Mouse (Mus musculus) gastrocnemius, postnatal 36 days (tissue): Measurements from ENCODE around the gene Hsp90aa1. TPM values are rescaled to one million over a fixed set of nuclear protein-coding genes. Genes with fewer than 3 reads are reported as not detected.
"Not testable (repeated sequence)": the region's sequence is repeated elsewhere in the genome, so short reads cannot be mapped to it uniquely, and the experiment has no call there.

Experiments used
- DNase-seq, 2 experiments: peaks; one replicate each; pipeline ENCODE4 v3.0.0; 2022
- intact Hi-C: fragments of 180-260 bp; cut with DNase I; formaldehyde crosslinking; loops from one replicate; pipeline ENCODE4 v1.15.1; 2025
- long read RNA-seq, 2 experiments: library from polyadenylated mRNA; stranded (forward); transcript quantifications; one replicate each; pipeline ENCODE4 v2.0.0; 2021
- total RNA-seq, 2 experiments: library from RNA; stranded (reverse); gene quantifications; 2 replicates each; pipeline ENCODE4 v1.2.3; 2021

Gene Hsp90aa1
- 10 to 100 TPM; 38.6 to 52.2 TPM for total RNA-seq
- long read RNA-seq, experiment 1, transcript Hsp90aa1-202 (11 exons, 3,281 nt), result major isoform, 7 of 12 reads
- long read RNA-seq, experiment 1, partial matches to known transcripts, result 4 of 12 reads
- long read RNA-seq, experiment 1, other reads (novel, unspliced or antisense), result 1 of 12 reads
- long read RNA-seq, experiment 2, transcript Hsp90aa1-202 (11 exons, 3,281 nt), result major isoform, 8 of 13 reads
- long read RNA-seq, experiment 2, partial matches to known transcripts, result 5 of 13 reads
- long read RNA-seq, experiment 2, other reads (novel, unspliced or antisense), result 0 of 13 reads

- intact Hi-C loops, result loop anchor here (2.0 to 5.0 kb wide), 3 partner anchors 104 to 280 kb away; no protein-coding TSS in a partner anchor
- no peak for DNase-seq
Observed at GRCm38 (mm10) chr12:110702556-110702955, at the start of gene Hsp90aa1. Gene Hsp90aa1, minus strand, starts transcription at chr12:110702728.

- intact Hi-C loops, result no loop called here
- DNase-seq, result no peak
Observed at GRCm38 (mm10) chr12:110750770-110751439, 48.4 kb upstream of the Hsp90aa1 start.

GRCm38 (mm10) chr12:110738158-110738921 is 35.8 kb upstream of the Hsp90aa1 start:
- intact Hi-C loops, result loop anchor here (5.0 kb wide), 2 partner anchors 69 to 104 kb away; partner anchors contain the start of gene Mok
- DNase-seq, result peak in 1 of 2 experiments; percentile 10

GRCm38 (mm10) chr12:110737170-110738157 is 34.9 kb upstream of the Hsp90aa1 start, which contains the start of gene Wdr20:
Gene Wdr20, plus strand, starts transcription at chr12:110737944.
- intact Hi-C loops, result loop anchor here (5.0 kb wide), 2 partner anchors 70 to 105 kb away; partner anchors contain the start of gene Mok
- peak; percentile 97 to 99 for DNase-seq

- no peak for DNase-seq
- intact Hi-C loops, result loop anchor here (5.0 kb wide), 2 partner anchors 71 to 106 kb away; partner anchors contain the start of gene Mok
Observed at GRCm38 (mm10) chr12:110736641-110737040, 34.1 kb upstream of the Hsp90aa1 start.

GRCm38 (mm10) chr12:110733254-110733653 is 30.7 kb upstream of the Hsp90aa1 start:
- not testable (repeated sequence) for DNase-seq

GRCm38 (mm10) chr12:110726428-110726827 is 23.9 kb upstream of the Hsp90aa1 start:
- no peak for DNase-seq
- intact Hi-C loops, result loop anchor here (5.0 kb wide), 1 partner anchor 71 kb away; no protein-coding TSS in a partner anchor

More at GRCm38 (mm10) chr12:110733254-110733653, 30.7 kb upstream of the Hsp90aa1 start:
- intact Hi-C loops, result not testable (repeated sequence)

- intact Hi-C loops, result loop anchor here (5.0 kb wide), 1 partner anchor 72 kb away; no protein-coding TSS in a partner anchor
- DNase-seq, result no peak
Observed at GRCm38 (mm10) chr12:110725489-110725888, 23.0 kb upstream of the Hsp90aa1 start.

GRCm38 (mm10) chr12:110725051-110725450 is 22.5 kb upstream of the Hsp90aa1 start:
- intact Hi-C loops, result loop anchor here (5.0 kb wide), 1 partner anchor 72 kb away; no protein-coding TSS in a partner anchor
- DNase-seq, result no peak

- DNase-seq, result no peak
- intact Hi-C loops, result no loop called here
Observed at GRCm38 (mm10) chr12:110716004-110716403, 13.5 kb upstream of the Hsp90aa1 start.

GRCm38 (mm10) chr12:110714215-110714614 is 11.7 kb upstream of the Hsp90aa1 start:
- intact Hi-C loops, result no loop called here
- no peak for DNase-seq

GRCm38 (mm10) chr12:110713784-110714183 is 11.3 kb upstream of the Hsp90aa1 start:
- intact Hi-C loops, result no loop called here
- no peak for DNase-seq

- intact Hi-C loops, result no loop called here
- DNase-seq, result no peak
Observed at GRCm38 (mm10) chr12:110711270-110711669, 8.7 kb upstream of the Hsp90aa1 start.

- DNase-seq, result no peak
- intact Hi-C loops, result no loop called here
Observed at GRCm38 (mm10) chr12:110707451-110707850, 4.9 kb upstream of the Hsp90aa1 start.

- intact Hi-C loops, result no loop called here
- DNase-seq, result peak; percentile 31 to 42
Observed at GRCm38 (mm10) chr12:110706337-110707231, 4.1 kb upstream of the Hsp90aa1 start.

GRCm38 (mm10) chr12:110705419-110705818 is 2.9 kb upstream of the Hsp90aa1 start:
- intact Hi-C loops, DNase-seq: not testable (repeated sequence)

- no peak for DNase-seq
- intact Hi-C loops, result loop anchor here (2.0 to 5.0 kb wide), 3 partner anchors 105 to 281 kb away; no protein-coding TSS in a partner anchor
Observed at GRCm38 (mm10) chr12:110703682-110704081, 1.2 kb upstream of the Hsp90aa1 start.

GRCm38 (mm10) chr12:110703008-110703471 is 512 bp upstream of the Hsp90aa1 start:
- DNase-seq, result peak; percentile 77 to 80
- intact Hi-C loops, result loop anchor here (2.0 to 5.0 kb wide), 3 partner anchors 104 to 281 kb away; no protein-coding TSS in a partner anchor
